Mouse (Mus musculus) large intestine, adult 2 months (tissue): ENCODE measurements around the gene Cd164l2. TPM values are rescaled to one million over a fixed set of nuclear protein-coding genes. Genes with fewer than 3 reads are reported as not detected.

Experiments
- DNase-seq: peaks from one replicate; pipeline ENCODE4 v3.0.0-alpha.2; 2012; ENCODE audit warnings: low read depth, low spot score
- WGBS: fragments of 180-500 bp; shearing (Covaris S2); methylation state at CpG from one replicate; pipeline ENCODE4 v1.1.7; 2018; 5-methylcytosine and 5-hydroxymethylcytosine counted together
- polyA plus RNA-seq: library from polyadenylated mRNA; depleted of rRNA; stranded (reverse); fragments of >200 nt; gene quantifications from 2 replicates; pipeline ENCODE4 v1.2.3, GENCODE M21; 2012

Gene Cd164l2
- polyA plus RNA-seq, 1 experiment: 0.38 TPM

GRCm38 (mm10) chr4:133247806-133248449, 36.0 kb downstream of the Cd164l2 start:
- DNase-seq: no peak
- 82% methylated on average over 13 of the region's 13 CpGs for WGBS

- 4% methylated on average over 22 of the region's 22 CpGs for WGBS
- DNase-seq: peak; percentile 35
Measured at GRCm38 (mm10) chr4:133250609-133251008, 38.7 kb downstream of the Cd164l2 start.

DNA sequence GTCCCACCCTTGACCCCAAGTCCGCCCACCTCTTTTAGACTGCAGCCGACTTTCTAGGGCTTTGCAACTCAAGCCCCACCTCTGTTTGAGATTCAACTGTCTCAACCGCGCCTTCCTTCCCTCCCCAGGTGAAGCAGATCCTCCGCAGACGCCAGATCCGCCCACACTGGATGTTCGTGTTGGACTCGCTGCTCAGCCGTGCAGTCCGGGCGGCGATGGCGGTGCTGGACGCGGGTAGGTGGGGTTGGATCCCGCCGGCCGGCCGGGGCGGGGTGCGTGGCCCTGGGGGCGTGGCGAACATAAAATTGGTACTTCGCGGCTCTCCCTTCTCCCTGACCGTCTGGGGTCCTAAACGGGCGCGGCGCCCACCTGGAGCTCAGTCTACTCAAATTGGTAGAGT, 39.3 kb downstream of the Cd164l2 start:
- no peak for DNase-seq
- WGBS: 12% methylated on average over 31 of the region's 31 CpGs

DNA sequence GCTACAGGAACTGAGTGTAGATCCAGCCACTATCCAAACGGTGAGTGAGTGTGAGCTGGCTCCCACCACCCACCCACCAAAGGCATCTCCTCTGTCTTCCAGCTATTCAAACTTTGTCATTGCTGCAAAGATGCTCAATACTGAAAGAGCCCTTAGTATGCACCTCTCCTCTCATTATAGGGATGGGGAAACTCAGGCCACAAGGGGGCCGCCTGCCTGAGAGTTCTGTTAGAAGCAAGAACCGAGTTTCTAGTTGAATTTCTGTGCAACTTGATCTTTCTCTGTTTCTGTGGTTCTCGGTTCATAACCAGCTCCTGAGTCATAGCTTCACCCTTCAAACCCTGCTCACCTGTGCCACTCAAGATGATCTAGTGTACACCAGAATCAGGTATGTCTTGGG, 40.2 kb downstream of the Cd164l2 start:
- 85% methylated on average over 4 of the region's 4 CpGs for WGBS

DNA sequence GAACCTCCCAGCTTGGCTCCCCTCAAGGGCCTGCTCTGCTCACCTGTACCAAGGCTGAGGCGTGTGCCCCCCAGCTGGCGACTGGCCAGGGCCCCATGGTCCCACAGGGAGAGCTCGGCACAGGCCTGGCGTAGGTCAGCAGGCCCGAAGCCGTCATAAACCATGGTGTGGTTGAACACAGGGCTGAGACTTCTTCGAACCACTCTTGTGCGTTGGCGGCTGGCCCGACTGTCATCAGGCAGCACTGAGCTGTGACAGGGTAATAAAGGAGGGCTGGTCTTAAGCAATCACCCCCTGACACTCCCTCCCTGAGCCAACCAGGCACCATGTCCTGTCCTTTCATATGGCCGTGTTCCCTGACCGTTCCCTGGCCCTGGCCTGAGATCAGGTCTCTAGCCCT, 41.5 kb downstream of the Cd164l2 start:
- 31% methylated on average over 12 of the region's 12 CpGs for WGBS
- peak; percentile 63 for DNase-seq

More for the DNA sequence above, 40.2 kb downstream of the Cd164l2 start:
- DNase-seq: no peak

GRCm38 (mm10) chr4:133255392-133255791, 43.5 kb downstream of the Cd164l2 start:
- no peak for DNase-seq
- 81% methylated on average over 6 of the region's 6 CpGs for whole genome bisulfite sequencing

DNA sequence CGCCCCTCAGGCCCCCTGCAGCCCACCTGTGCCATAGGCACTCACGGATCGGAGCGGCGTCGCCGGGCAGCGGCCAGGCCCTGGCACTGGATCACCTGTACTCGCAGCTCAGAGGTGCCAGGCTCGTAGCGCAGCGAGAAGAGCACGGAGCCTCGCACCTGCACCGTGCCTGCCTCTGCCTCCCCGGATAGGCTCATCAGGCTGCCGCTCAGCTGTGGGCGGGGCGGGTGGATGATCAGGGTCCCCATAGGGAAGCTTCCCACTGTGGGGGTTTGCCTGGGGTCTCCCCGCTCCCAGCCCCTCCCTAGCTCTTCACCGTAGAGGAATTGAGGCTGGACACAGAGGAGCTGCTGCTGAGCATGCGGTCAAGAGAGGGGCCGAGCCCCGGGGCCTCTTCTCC, 44.9 kb downstream of the Cd164l2 start:
- WGBS: 21% methylated on average over 24 of the region's 24 CpGs
- DNase-seq: no peak

DNA sequence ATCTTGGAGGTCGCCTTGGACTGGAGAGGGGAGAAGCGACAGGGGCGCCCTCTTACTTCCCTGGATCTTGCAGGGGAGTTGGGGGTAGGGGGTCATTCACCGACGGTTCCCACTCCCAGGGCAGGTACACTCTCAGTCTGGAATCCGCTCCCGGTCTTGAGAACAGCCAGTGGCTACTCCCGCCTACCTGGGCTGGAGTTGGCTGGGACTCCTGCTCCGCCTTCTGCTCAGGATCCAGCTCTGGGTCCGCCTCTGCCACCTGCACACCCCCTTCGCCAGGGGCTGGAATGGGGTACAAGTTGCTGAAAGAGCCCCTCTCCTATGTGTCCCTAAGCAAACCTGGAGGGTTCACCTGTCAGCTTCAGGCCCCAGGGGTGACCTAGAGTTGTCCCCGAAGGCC, 45.3 kb downstream of the Cd164l2 start:
- WGBS: 20% methylated on average over 12 of the region's 12 CpGs
- no peak for DNase-seq

GRCm38 (mm10) chr4:133257798-133258408, 46.0 kb downstream of the Cd164l2 start:
- WGBS: 29% methylated on average over 12 of the region's 12 CpGs
- DNase-seq: peak; percentile 55

GRCm38 (mm10) chr4:133261641-133262374, 49.9 kb downstream of the Cd164l2 start:
- no peak for DNase-seq
- 65% methylated on average over 10 of the region's 10 CpGs for WGBS

DNA sequence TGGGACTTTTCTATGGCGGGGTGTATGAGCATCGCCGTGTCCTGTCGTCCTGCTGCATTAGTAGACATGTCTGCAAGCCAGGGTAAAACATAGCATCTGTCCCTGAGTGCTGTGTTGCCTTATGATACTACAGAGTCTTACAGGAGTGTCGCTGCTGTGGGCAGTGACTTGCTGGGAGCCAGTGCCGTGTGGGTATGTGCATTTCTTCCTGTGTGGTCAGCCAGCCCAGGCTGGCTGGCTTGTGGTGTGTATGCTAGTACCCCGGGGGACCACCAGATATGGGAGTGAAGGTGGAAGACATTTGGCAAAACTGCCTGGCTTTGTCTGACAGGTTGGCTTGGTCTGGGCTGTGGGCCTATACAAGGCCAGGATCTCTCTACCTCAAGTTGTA, 50.4 kb downstream of the Cd164l2 start:
- no peak for DNase-seq
- WGBS: 49% methylated on average over 7 of the region's 7 CpGs

- no peak for DNase-seq
- WGBS: 15% methylated on average over 7 of the region's 7 CpGs
Measured at GRCm38 (mm10) chr4:133262882-133263281, 51.0 kb downstream of the Cd164l2 start, which contains the start of gene Sytl1. Gene Sytl1 (minus strand): TSS chr4:133263113.

- no peak for DNase-seq
- WGBS: 78% methylated on average over 5 of the region's 5 CpGs
Measured at GRCm38 (mm10) chr4:133263756-133264155, 51.8 kb downstream of the Cd164l2 start.

- 87% methylated on average over 2 of the region's 2 CpGs for WGBS
- no peak for DNase-seq
Measured at GRCm38 (mm10) chr4:133264559-133264958, 52.6 kb downstream of the Cd164l2 start.

- WGBS: 94% methylated on average over 3 of the region's 3 CpGs
- DNase-seq: no peak
Measured at GRCm38 (mm10) chr4:133265297-133265696, 53.4 kb downstream of the Cd164l2 start.

DNA sequence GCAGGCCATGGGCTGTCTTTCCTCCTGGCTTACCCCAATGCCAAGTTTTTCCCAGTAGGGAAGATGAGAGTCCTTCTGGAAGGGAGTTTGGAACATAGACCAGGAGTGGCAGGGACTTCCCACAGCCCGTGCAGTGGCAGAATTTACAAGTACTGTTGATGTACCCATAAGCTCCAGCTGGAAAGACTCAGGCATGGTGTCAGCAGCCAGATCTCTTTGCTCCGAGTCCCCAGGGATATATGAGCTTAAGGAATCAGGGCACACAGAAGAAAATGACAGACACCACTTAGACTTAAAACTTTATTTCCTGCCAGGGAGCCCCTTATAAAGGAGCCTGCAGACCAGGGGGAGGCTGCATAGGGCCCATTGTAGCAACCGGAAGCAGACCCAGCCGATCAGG, 53.8 kb downstream of the Cd164l2 start:
- 81% methylated on average over 4 of the region's 4 CpGs for WGBS
- no peak for DNase-seq

DNA sequence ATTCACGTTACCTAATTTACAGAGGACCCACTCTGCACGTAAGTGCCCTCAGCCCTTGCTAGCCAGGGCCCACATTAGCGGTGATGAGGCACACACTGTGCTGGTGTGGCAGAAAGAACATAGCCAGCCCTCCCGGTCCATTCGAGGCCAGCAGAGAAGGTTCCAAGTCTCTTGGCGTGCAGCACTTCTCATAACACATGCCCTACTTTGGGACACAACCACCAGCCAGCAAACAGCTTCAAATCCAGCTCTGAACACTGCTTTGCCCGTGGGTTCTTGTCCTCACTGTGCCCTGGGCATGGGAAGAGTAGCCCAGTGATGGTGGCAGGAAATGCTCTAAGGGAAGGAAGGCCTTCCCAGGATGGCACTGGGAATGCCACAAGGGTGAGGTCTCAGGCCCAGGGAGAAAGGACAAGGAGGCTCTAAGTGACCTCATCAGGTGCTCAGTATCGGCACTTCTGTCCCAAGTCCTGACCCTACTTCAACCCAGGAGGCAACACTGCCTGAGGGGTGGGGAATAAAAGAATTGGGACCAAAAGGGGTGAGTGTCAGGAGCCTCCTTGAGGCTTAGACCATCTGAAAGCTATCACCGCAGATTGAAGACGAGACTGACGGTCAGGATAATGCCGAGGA, 54.4 kb downstream of the Cd164l2 start:
- 91% methylated on average over 12 of the region's 12 CpGs for WGBS

GRCm38 (mm10) chr4:133268931-133269330, 57.0 kb downstream of the Cd164l2 start:
- no peak for DNase-seq
- 78% methylated on average over 3 of the region's 3 CpGs for WGBS

More for the DNA sequence above, 54.4 kb downstream of the Cd164l2 start:
- DNase-seq: no peak

GRCm38 (mm10) chr4:133269596-133269995, 57.7 kb downstream of the Cd164l2 start:
- DNase-seq: no peak
- 69% methylated on average over 3 of the region's 3 CpGs for WGBS

- WGBS: 89% methylated on average over 9 of the region's 9 CpGs
- no peak for DNase-seq
Measured at GRCm38 (mm10) chr4:133270929-133271328, 59.0 kb downstream of the Cd164l2 start.
